Mouse (Mus musculus): ENCODE data around the gene Akap9.

DNA sequence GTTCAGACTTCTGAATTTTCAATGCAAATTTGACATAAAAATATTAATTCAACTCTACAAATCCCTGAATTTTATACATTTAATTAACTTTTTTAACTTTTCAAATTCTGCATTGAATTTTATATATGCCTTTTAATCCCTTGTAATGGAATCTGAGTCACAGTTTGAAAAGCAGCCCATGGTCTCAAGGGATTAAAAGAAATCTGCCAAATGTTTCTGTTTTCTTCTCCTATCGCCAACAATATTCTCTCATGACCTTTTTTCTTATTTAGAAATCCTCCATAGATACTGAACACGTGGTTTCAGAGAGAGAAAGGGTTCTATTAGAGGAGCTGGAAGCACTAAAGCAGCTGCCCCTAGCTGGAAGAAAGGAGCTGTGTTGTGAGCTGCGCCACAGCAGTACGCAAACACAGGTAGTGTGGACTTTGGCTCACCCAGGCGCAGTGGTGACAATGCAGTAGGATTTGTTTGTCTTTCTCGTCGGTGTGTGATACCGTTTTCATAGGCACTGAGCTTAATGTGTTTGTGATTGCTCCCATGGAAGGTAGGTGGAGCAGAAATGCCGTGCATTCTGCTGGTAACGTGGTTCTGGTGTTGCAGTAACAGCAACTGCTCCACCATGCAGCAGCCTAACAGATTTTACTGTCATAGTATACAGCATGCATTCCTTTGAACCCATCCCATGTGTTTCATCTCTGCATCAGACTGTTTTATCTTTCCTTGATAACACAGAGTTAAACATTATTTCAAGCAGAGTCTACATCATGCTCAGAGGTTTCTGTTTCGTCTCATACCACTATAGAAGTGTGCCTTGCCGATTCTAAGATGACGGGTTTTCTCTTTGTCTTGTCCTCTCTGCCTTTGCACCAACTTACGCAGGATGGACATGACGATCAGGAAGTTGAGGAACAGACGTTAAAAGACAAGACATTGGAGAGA lies 76.9 kb downstream of the Akap9 start:
- TF ChIP-seq E2F4 (IDR thresholded peaks at IDR 0.05; ENCODE audit: insufficient read depth), result no peak
- TF ChIP-seq POLR2AphosphoS2 (IDR thresholded peaks at IDR 0.05; ENCODE audit: insufficient read length, low read depth), result no peak
- TF ChIP-seq POLR2A (IDR thresholded peaks at IDR 0.05; ENCODE audit: insufficient read length, low read depth), result no peak
- TF ChIP-seq USF1 (IDR thresholded peaks at IDR 0.05; ENCODE audit: low read depth), result no peak
- TF ChIP-seq MYOD1 (IDR thresholded peaks at IDR 0.05; ENCODE audit: control insufficient read depth in 1 of 3, insufficient read length in 2 of 3, low read depth in 2 of 3), result no peak
- TF ChIP-seq MAX (IDR thresholded peaks at IDR 0.05; ENCODE audit: low read depth), result no peak
- no peak for TF ChIP-seq TCF3 (IDR thresholded peaks at IDR 0.05; ENCODE audit: insufficient read length, low read depth)
- TF ChIP-seq MYOG (IDR thresholded peaks at IDR 0.05; ENCODE audit: control insufficient read depth in 1 of 3, insufficient read depth in 1 of 3, insufficient read length in 2 of 3, low read depth in 2 of 3), result no peak
- TF ChIP-seq TCF12 (IDR thresholded peaks at IDR 0.05; ENCODE audit: insufficient read depth, poor library complexity, severe bottlenecking), result no peak
- TF ChIP-seq SRF (IDR thresholded peaks at IDR 0.05; ENCODE audit: control insufficient read depth, insufficient read length, low read depth), result no peak
- no peak for TF ChIP-seq CEBPB (IDR thresholded peaks at IDR 0.05; ENCODE audit: insufficient read depth, poor library complexity, severe bottlenecking)
- TF ChIP-seq REST (IDR thresholded peaks at IDR 0.05; ENCODE audit: insufficient read depth, insufficient read length), result no peak
